Mouse (Mus musculus) heart, embryonic 13.5 days (tissue): ENCODE results near the gene Epb41l5. TPM values are rescaled to one million over a fixed set of nuclear protein-coding genes. Genes with fewer than 3 reads are reported as not detected.

ENCODE experiments used
- ATAC-seq: fragments of 200-750 bp; cut with Nextera tagmentation; 2 replicates; pipeline ENCODE4 v1.8.0; 2017; ENCODE audit warnings: moderate TSS enrichment; ENCODE audit not compliant: insufficient number of reproducible peaks, low FRiP score, low TSS enrichment; ENCODE audit errors: extremely low read depth
- H3K27ac ChIP-seq: fragments of 300-500 bp; sonication (generic); replicated peaks from 2 replicates; pipeline ENCODE4 v1.5.1; 2015; ENCODE audit warnings: moderate library complexity, mild to moderate bottlenecking, inconsistent platforms
- H3K27me3 ChIP-seq: fragments of 300-500 bp; sonication (generic); replicated peaks from 2 replicates; pipeline ENCODE4 v1.6.1; 2015; ENCODE audit warnings: mild to moderate bottlenecking, inconsistent platforms
- H3K36me3 ChIP-seq: fragments of 300-500 bp; sonication (generic); 2 replicates; pipeline ENCODE4 v1.6.1; 2015; ENCODE audit warnings: mild to moderate bottlenecking, inconsistent platforms
- H3K4me1 ChIP-seq: fragments of 300-500 bp; sonication (generic); 2 replicates; pipeline ENCODE4 v1.6.1; 2015; ENCODE audit warnings: inconsistent platforms
- H3K4me2 ChIP-seq: fragments of 300-500 bp; sonication (generic); 2 replicates; pipeline ENCODE4 v1.6.1; 2015; ENCODE audit warnings: inconsistent platforms, mild to moderate bottlenecking, moderate library complexity
- H3K4me3 ChIP-seq: fragments of 300-500 bp; sonication (generic); 2 replicates; pipeline ENCODE4 v1.5.1; 2015; ENCODE audit warnings: moderate library complexity, mild to moderate bottlenecking, inconsistent platforms
- H3K9ac ChIP-seq: fragments of 300-500 bp; sonication (generic); 2 replicates; pipeline ENCODE4 v1.6.1; 2015; ENCODE audit warnings: inconsistent platforms, mild to moderate bottlenecking, moderate library complexity
- H3K9me3 ChIP-seq: fragments of 300-500 bp; sonication (generic); 2 replicates; pipeline ENCODE4 v1.6.1; 2016; ENCODE audit warnings: inconsistent platforms
- WGBS: fragments of 180-500 bp; shearing (Covaris S2); methylation state at CpG from one replicate; pipeline ENCODE4 v1.1.7; 2015; ENCODE audit warnings: mixed read lengths; 5-methylcytosine and 5-hydroxymethylcytosine counted together
- polyA plus RNA-seq: library from polyadenylated mRNA; unstranded; fragments of >200 nt; fragmentation: Nextera tagmentation; extraction: Ambion mirVana; gene quantifications from 2 replicates; pipeline ENCODE4 v1.2.1, GENCODE M21; 2015

Epb41l5 gene
- polyA plus RNA-seq, 1 experiment from 2014 or later = 14.7 TPM

GRCm38 (mm10) chr1:119590041-119590440 lies 58.8 kb downstream of the Epb41l5 start:
- ATAC-seq = no peak

GRCm38 (mm10) chr1:119584974-119585373 lies 63.8 kb downstream of the Epb41l5 start:
- no peaks in the 10 kb centered on the region for H3K9me3 ChIP-seq
- H3K4me3 ChIP-seq = no peak overlapping the region
- no peak overlapping the region for H3K27ac ChIP-seq
- no peak overlapping the region for H3K4me2 ChIP-seq
- ATAC-seq = no peak
- WGBS = 72% methylated on average over 2 of the region's 2 CpGs
- peaks cover 42% of the 10 kb centered on the region for H3K36me3 ChIP-seq
- H3K9ac ChIP-seq = no peak overlapping the region
- H3K27me3 ChIP-seq = no peaks in the 10 kb centered on the region
- no peaks in the 10 kb centered on the region for H3K4me1 ChIP-seq

More at GRCm38 (mm10) chr1:119590041-119590440, 58.8 kb downstream of the Epb41l5 start:
- no peak overlapping the region for H3K9ac ChIP-seq
- H3K27me3 ChIP-seq = no peaks in the 10 kb centered on the region
- H3K4me3 ChIP-seq = no peak overlapping the region
- no peak overlapping the region for H3K27ac ChIP-seq
- H3K4me1 ChIP-seq = no peaks in the 10 kb centered on the region
- H3K36me3 ChIP-seq = peaks cover 25% of the 10 kb centered on the region
- 68% methylated on average over 2 of the region's 2 CpGs for whole genome bisulfite sequencing
- no peak overlapping the region for H3K4me2 ChIP-seq
- H3K9me3 ChIP-seq = no peaks in the 10 kb centered on the region

- 43% methylated on average over 1 of the region's 1 CpGs for WGBS
- Histone ChIP-seq H3K36me3 (peaks cover 53% of the 10 kb centered on the region), H3K27me3 (no peaks in the 10 kb centered on the region), H3K27ac (no peak overlapping the region), H3K9me3 (no peaks in the 10 kb centered on the region), H3K4me2 (no peak overlapping the region), H3K4me3 (no peak overlapping the region), H3K9ac (no peak overlapping the region), H3K4me1 (no peaks in the 10 kb centered on the region)
- ATAC-seq = no peak
These were observed 78.7 kb downstream of the Epb41l5 start for GRCm38 (mm10) chr1:119570134-119570533.

GRCm38 (mm10) chr1:119565531-119565930 lies 83.3 kb downstream of the Epb41l5 start:
- Histone ChIP-seq H3K4me1 (no peaks in the 10 kb centered on the region), H3K36me3 (peaks cover 50% of the 10 kb centered on the region), H3K27ac (no peak overlapping the region), H3K27me3 (no peaks in the 10 kb centered on the region), H3K4me3 (no peak overlapping the region), H3K9me3 (peaks cover 7% of the 10 kb centered on the region; the same call in 1 of the 2 replicates), H3K4me2 (no peak overlapping the region), H3K9ac (no peak overlapping the region)
- WGBS = 93% methylated on average over 4 of the region's 4 CpGs
- no peak for ATAC-seq

- Histone ChIP-seq H3K4me2 (no peak overlapping the region), H3K9ac (no peak overlapping the region), H3K4me1 (no peaks in the 10 kb centered on the region), H3K4me3 (no peak overlapping the region), H3K27ac (no peak overlapping the region), H3K36me3 (peaks cover 54% of the 10 kb centered on the region), H3K27me3 (no peaks in the 10 kb centered on the region), H3K9me3 (peaks cover 8% of the 10 kb centered on the region; the same call in 1 of the 2 replicates)
- ATAC-seq = no peak
- WGBS = 85% methylated on average over 4 of the region's 4 CpGs
These were observed 91.0 kb downstream of the Epb41l5 start for GRCm38 (mm10) chr1:119557641-119558395.

- ATAC-seq = no peak
- H3K9me3 ChIP-seq = 0 out of 2 replicates have a peak, but pooled peaks cover 2% of the 10 kb centered on the region
- no peak overlapping the region for H3K4me3 ChIP-seq
- H3K36me3 ChIP-seq = peaks cover 38% of the 10 kb centered on the region
- no peak overlapping the region for H3K9ac ChIP-seq
- H3K27me3 ChIP-seq = no peaks in the 10 kb centered on the region
- WGBS = 58% methylated on average over 5 of the region's 5 CpGs
- H3K4me2 ChIP-seq = no peak overlapping the region
- H3K4me1 ChIP-seq = no peaks in the 10 kb centered on the region
- H3K27ac ChIP-seq = no peak overlapping the region
These were observed 93.1 kb downstream of the Epb41l5 start for GRCm38 (mm10) chr1:119555651-119556050.

- 83% methylated on average over 1 of the region's 1 CpGs for WGBS
- H3K4me1 ChIP-seq = no peaks in the 10 kb centered on the region
- peaks cover 40% of the 10 kb centered on the region for H3K36me3 ChIP-seq
- no peak overlapping the region for H3K27ac ChIP-seq
- H3K4me2 ChIP-seq = no peak overlapping the region
- H3K9ac ChIP-seq = no peak overlapping the region
- no peak for ATAC-seq
- no peak overlapping the region for H3K4me3 ChIP-seq
- H3K9me3 ChIP-seq = no peaks in the 10 kb centered on the region
- H3K27me3 ChIP-seq = no peaks in the 10 kb centered on the region
These were observed 97.1 kb downstream of the Epb41l5 start for GRCm38 (mm10) chr1:119551651-119552050.

- Histone ChIP-seq H3K27me3 (no peaks in the 10 kb centered on the region), H3K9me3 (no peaks in the 10 kb centered on the region), H3K4me1 (peaks cover 8% of the 10 kb centered on the region), H3K36me3 (peaks cover 44% of the 10 kb centered on the region), H3K27ac (no peak overlapping the region), H3K4me2 (no peak overlapping the region), H3K4me3 (no peak overlapping the region), H3K9ac (no peak overlapping the region)
- ATAC-seq = no peak
- WGBS = 79% methylated on average over 2 of the region's 2 CpGs
These were observed 98.7 kb downstream of the Epb41l5 start for GRCm38 (mm10) chr1:119550064-119550463.

- H3K9me3 ChIP-seq = no peaks in the 10 kb centered on the region
- no peaks in the 10 kb centered on the region for H3K27me3 ChIP-seq
- H3K4me1 ChIP-seq = peaks cover 15% of the 10 kb centered on the region
- H3K4me3 ChIP-seq = no peak overlapping the region
- no peak overlapping the region for H3K4me2 ChIP-seq
- WGBS = 56% methylated on average over 7 of the region's 7 CpGs
- no peak overlapping the region for H3K27ac ChIP-seq
- no peak for ATAC-seq
- peaks cover 36% of the 10 kb centered on the region for H3K36me3 ChIP-seq
- H3K9ac ChIP-seq = no peak overlapping the region
These were observed 99.5 kb downstream of the Epb41l5 start for GRCm38 (mm10) chr1:119549327-119549689.

GRCm38 (mm10) chr1:119548668-119549326 lies 100.0 kb downstream of the Epb41l5 start:
- no peak overlapping the region for H3K27ac ChIP-seq
- WGBS = 62% methylated on average over 7 of the region's 7 CpGs
- no peaks in the 10 kb centered on the region for H3K9me3 ChIP-seq
- H3K4me1 ChIP-seq = peaks cover 17% of the 10 kb centered on the region
- H3K9ac ChIP-seq = no peak overlapping the region
- no peak overlapping the region for H3K4me2 ChIP-seq
- no peaks in the 10 kb centered on the region for H3K27me3 ChIP-seq
- no peak for ATAC-seq
- no peak overlapping the region for H3K4me3 ChIP-seq
- H3K36me3 ChIP-seq = peaks cover 32% of the 10 kb centered on the region

GRCm38 (mm10) chr1:119546490-119546889 lies 102.3 kb downstream of the Epb41l5 start:
- no peaks in the 10 kb centered on the region for H3K9me3 ChIP-seq
- peaks cover 29% of the 10 kb centered on the region for H3K36me3 ChIP-seq
- no peak overlapping the region for H3K9ac ChIP-seq
- no peaks in the 10 kb centered on the region for H3K27me3 ChIP-seq
- H3K4me2 ChIP-seq = no peak overlapping the region
- H3K27ac ChIP-seq = no peak overlapping the region
- no peak for ATAC-seq
- H3K4me3 ChIP-seq = no peak overlapping the region
- WGBS = 78% methylated on average over 3 of the region's 3 CpGs
- H3K4me1 ChIP-seq = peaks cover 22% of the 10 kb centered on the region
